10 mouse cellular contexts compared by ENCODE assay signal in the genomic region with DNA sequence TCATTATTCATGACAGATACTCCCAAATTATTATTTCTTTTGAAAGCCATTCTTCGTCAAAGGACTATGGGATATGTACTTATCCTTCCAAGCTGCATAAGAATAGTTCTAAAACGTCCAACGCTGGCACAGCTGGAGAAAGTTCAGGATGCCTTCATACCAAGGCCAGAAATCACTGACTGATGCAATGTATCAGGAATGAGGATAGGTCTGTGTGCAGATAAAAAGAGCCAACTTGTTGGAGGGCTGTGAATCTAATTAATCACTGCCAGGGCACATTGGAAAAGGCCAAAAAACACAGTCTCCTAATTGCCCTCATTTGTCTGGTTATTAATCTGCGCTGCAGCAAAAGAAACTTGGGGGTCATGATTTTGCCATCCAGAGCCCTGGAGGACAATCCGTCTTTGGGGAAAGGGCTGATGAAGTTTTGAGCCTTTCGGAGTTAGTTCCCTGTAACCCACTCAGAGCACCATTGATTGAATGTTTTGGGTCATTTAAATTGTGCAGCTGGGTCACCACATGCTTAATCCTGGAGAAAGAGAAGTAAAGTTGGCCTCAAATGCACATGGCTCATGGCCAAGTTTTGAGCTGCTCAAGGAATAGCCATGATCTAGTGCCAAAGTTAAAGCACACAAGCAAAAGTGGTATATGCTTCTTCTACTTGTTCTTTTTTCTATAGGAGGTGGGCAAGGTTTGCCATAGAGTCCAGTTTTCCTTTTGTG.
DNase-seq lines count a peak whose midpoint lies in the region; ATAC-seq and TF ChIP-seq lines count a peak whose summit lies in the region.
"Had no signal": no experiment of that assay in that cellular context is flagged by ENCODE, and none has a peak within 500 bp of the region (broad histone marks: within the 10 kb centered on the region; RNA-seq: fewer than 3 reads in every experiment).

No protein-coding gene starts in this region.

- no peaks in the 10 kb centered on the region for H3K36me3 ChIP-seq in liver, postnatal 0 days (replicated peaks; ENCODE audit: insufficient read depth, low read length)
- H3K36me3 ChIP-seq: embryonic facial prominence, embryonic 13.5 days; G1E had no signal

- ATAC-seq in liver, postnatal 0 days, result no peak

- WGBS in liver, postnatal 0 days (ENCODE audit: insufficient replicate concordance), result 75% methylated on average over 6 of the region's 6 CpGs

- TF ChIP-seq EP300 in liver, postnatal 0 days (IDR thresholded peaks at IDR 0.05; ENCODE audit: low read depth), result no peak

- no peak overlapping the region for H3K27ac ChIP-seq in liver, postnatal 0 days (ENCODE audit: low read depth)
- H3K27ac ChIP-seq: embryonic facial prominence, embryonic 13.5 days had no signal

- intact Hi-C loops in heart, postnatal 14 days (cut with DNase I), result no loop called here

- peak; percentile 7 to 44 for DNase-seq in heart, postnatal 14 days
- DNase-seq in heart, adult 9 months (ENCODE audit: low spot score in 2 of 2), result no peak
- peak; percentile 18 for DNase-seq in retina, postnatal 1 day
- DNase-seq in retina, embryonic 14.5 days (ENCODE audit: low spot score), result no peak
- peak; percentile 57 to 60 for DNase-seq in adrenal gland, postnatal 36 days
- peak; percentile 37 for DNase-seq in ovary, postnatal 36 days (ENCODE audit: low spot score)
- DNase-seq in liver, postnatal 0 days, result no peak

- H3K4me2 ChIP-seq in liver, postnatal 0 days (ENCODE audit: low read depth, low read length), result no peak overlapping the region
- H3K4me2 ChIP-seq: embryonic facial prominence, embryonic 13.5 days had no signal

- no peaks in the 10 kb centered on the region for H3K9me3 ChIP-seq in liver, postnatal 0 days (ENCODE audit: low read length)
- H3K9me3 ChIP-seq: embryonic facial prominence, embryonic 13.5 days; G1E; megakaryocyte, embryonic 14.5 days had no signal

- no peaks in the 10 kb centered on the region for H3K4me1 ChIP-seq in liver, postnatal 0 days (ENCODE audit: insufficient read depth)
- H3K4me1 ChIP-seq: megakaryocyte, embryonic 14.5 days had no signal

- TF ChIP-seq CTCF in liver, postnatal 0 days (IDR thresholded peaks at IDR 0.05; ENCODE audit: low read depth), result no peak

- no peak overlapping the region for H3K4me3 ChIP-seq in liver, postnatal 0 days (ENCODE audit: low read depth, low read length)
- H3K4me3 ChIP-seq: embryonic facial prominence, embryonic 13.5 days; megakaryocyte, embryonic 14.5 days had no signal

- no peaks in the 10 kb centered on the region for H3K27me3 ChIP-seq in liver, postnatal 0 days (ENCODE audit: insufficient read depth, low read length)
- H3K27me3 ChIP-seq: embryonic facial prominence, embryonic 13.5 days; megakaryocyte, embryonic 14.5 days had no signal

- H3K9ac ChIP-seq in liver, postnatal 0 days (replicated peaks), result no peak overlapping the region
- H3K9ac ChIP-seq: embryonic facial prominence, embryonic 13.5 days had no signal

Comparison
In these comparisons a context has a peak if more than half of its experiments do, and no peak if none do; other contexts are left out.
1. DNase-seq: peak in heart, postnatal 14 days (2 of 2), retina, postnatal 1 day (single experiment), adrenal gland, postnatal 36 days (2 of 2) and ovary, postnatal 36 days (single experiment); none in heart, adult 9 months (0 of 2), retina, embryonic 14.5 days (single experiment) and liver, postnatal 0 days (single experiment).